In the genomic region with DNA sequence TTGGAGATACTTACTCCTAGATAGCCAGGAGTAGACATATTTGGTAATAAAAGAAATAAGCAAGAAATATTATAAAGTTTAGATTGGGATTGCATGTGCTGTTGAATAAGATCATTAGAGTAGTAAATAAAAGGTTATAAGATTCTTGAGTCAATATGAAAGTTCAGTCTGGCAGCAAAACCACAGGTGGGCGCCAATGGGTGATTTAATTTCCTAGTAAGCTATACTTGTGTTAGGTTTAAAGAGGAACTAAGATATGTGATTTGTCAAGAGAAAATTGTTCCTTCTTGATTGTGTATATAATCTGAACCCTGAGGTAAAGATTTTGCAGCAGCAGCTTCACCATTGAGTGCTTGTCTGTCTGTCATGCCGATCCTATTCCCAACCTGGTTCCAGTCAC, we compare ENCODE assay signal across 32 mouse cellular contexts. TPM values are rescaled to one million over a fixed set of nuclear protein-coding genes. Genes with fewer than 3 reads are reported as not detected.
"Had no signal": no experiment of that assay in that cellular context is flagged by ENCODE, and none has a peak within 500 bp of the region (broad histone marks: within the 10 kb centered on the region; RNA-seq: fewer than 3 reads in every experiment).

No protein-coding gene starts in this region.

- H3K4me3 ChIP-seq: left cerebral cortex, adult 2 months; liver, embryonic 13.5 days; lung, embryonic 15.5 days; megakaryocyte, embryonic 14.5 days; midbrain, embryonic 10.5 days had no signal

- H3K27ac ChIP-seq: kidney, postnatal 0 days; left cerebral cortex, adult 2 months; liver, embryonic 13.5 days; lung, embryonic 15.5 days; midbrain, embryonic 10.5 days; stomach, postnatal 0 days had no signal

- H3K36me3 ChIP-seq: liver, embryonic 13.5 days; lung, embryonic 15.5 days; midbrain, embryonic 10.5 days had no signal

- DNase-seq: kidney, adult 18-20 months; kidney, postnatal 36 days; layer of hippocampus, postnatal 36 days; liver, embryonic 13.5 days; lung, postnatal 4 days; midbrain, embryonic 14.5 days; right cerebral cortex, postnatal 14 days; right cerebral cortex, postnatal 4 days; thymus, adult 2 months; thymus, postnatal 14 days; thymus, postnatal 4 days had no signal

RNA-seq across cellular contexts. Expression of a gene that starts 44.0 kb away (rescaled TPM):
- total RNA-seq: layer of hippocampus, adult 8-10 months; layer of hippocampus, postnatal 10 days; layer of hippocampus, postnatal 36 days; left cerebral cortex, adult 2 months; left cerebral cortex, postnatal 10 days; left cerebral cortex, postnatal 36 days; liver, adult 2 months; midbrain, postnatal 0 days had no signal
- polyA plus RNA-seq: inflammation-experienced regulatory T-cells, adult 6 months; intestine, embryonic 16.5 days; kidney, embryonic 14.5 days; kidney, postnatal 0 days; limb, embryonic 11.5 days; limb, embryonic 14.5 days; liver, adult 2 months; liver, embryonic 13.5 days; liver, embryonic 16.5 days; lung, embryonic 15.5 days; midbrain, embryonic 10.5 days; midbrain, embryonic 14.5 days; midbrain, postnatal 0 days; neural tube, embryonic 11.5 days; neural tube, embryonic 14.5 days; stomach, embryonic 14.5 days; stomach, postnatal 0 days; thymus, adult 2 months had no signal
